Mouse (Mus musculus) kidney, postnatal 0 days (tissue): Measurements from ENCODE around the gene Uncx. TPM values are rescaled to one million over a fixed set of nuclear protein-coding genes. Genes with fewer than 3 reads are reported as not detected.
A peak's percentile ranks its signal among the peaks of the same experiment; 100 is the strongest.

Experiments used
- ATAC-seq: fragments of 200-750 bp; cut with Nextera tagmentation; replicated peaks from 2 replicates; pipeline ENCODE4 v1.8.0; 2017; ENCODE audit warnings: low read depth, moderate number of reproducible peaks, moderate TSS enrichment, moderate library complexity; ENCODE audit not compliant: low FRiP score
- DNase-seq: peaks from one replicate; pipeline ENCODE4 v3.0.0-alpha.2; 2016; ENCODE audit warnings: low spot score
- H3K27ac ChIP-seq: fragments of 300-500 bp; sonication (generic); 2 replicates; pipeline ENCODE4 v1.5.1; 2014; ENCODE audit warnings: mild to moderate bottlenecking
- H3K27me3 ChIP-seq: fragments of 300-500 bp; sonication (generic); 2 replicates; pipeline ENCODE4 v1.6.1; 2014; ENCODE audit warnings: low read length, mixed read lengths; ENCODE audit not compliant: insufficient read depth
- H3K36me3 ChIP-seq: fragments of 300-500 bp; sonication (generic); 2 replicates; pipeline ENCODE4 v1.6.1; 2014; ENCODE audit warnings: low read length, mixed read lengths; ENCODE audit not compliant: insufficient read depth
- H3K4me1 ChIP-seq: fragments of 300-500 bp; sonication (generic); replicated peaks from 2 replicates; pipeline ENCODE4 v1.6.1; 2014; ENCODE audit warnings: antibody characterized with exemption, low read length, mixed read lengths; ENCODE audit not compliant: insufficient read depth
- H3K4me2 ChIP-seq: fragments of 300-500 bp; sonication (generic); 2 replicates; pipeline ENCODE4 v1.6.1; 2014; ENCODE audit warnings: mild to moderate bottlenecking, low read length, moderate library complexity, mixed read lengths
- H3K4me3 ChIP-seq: fragments of 300-500 bp; sonication (generic); replicated peaks from 2 replicates; pipeline ENCODE4 v1.5.1; 2014; ENCODE audit warnings: low read depth, low read length
- H3K9ac ChIP-seq: fragments of 300-500 bp; sonication (generic); 2 replicates; pipeline ENCODE4 v1.6.1; 2014; ENCODE audit warnings: low read depth, low read length
- H3K9me3 ChIP-seq: fragments of 300-500 bp; sonication (generic); replicated peaks from 2 replicates; pipeline ENCODE4 v1.6.1; 2016; ENCODE audit warnings: low read length, inconsistent platforms, mixed read lengths
- CTCF ChIP-seq: IDR thresholded peaks from 2 replicates; pipeline ENCODE4 v1.5.1; 2016; ENCODE audit warnings: antibody characterized with exemption, low read depth, mild to moderate bottlenecking, moderate library complexity
- WGBS: fragments of 180-500 bp; shearing (Covaris S2); extraction: QIAGEN DNeasy Blood & Tissue Kit; methylation state at CpG from one replicate; pipeline ENCODE4 v1.1.7; 2014; 5-methylcytosine and 5-hydroxymethylcytosine counted together
- polyA plus RNA-seq: library from polyadenylated mRNA; unstranded; fragments of >200 nt; fragmentation: Nextera tagmentation; extraction: Ambion mirVana; gene quantifications from 2 replicates; pipeline ENCODE4 v1.2.1, GENCODE M21; 2015

Gene Uncx
- polyA plus RNA-seq, 1 experiment from 2014 or later = 50.9 TPM

GRCm38 (mm10) chr5:139558468-139558804 is 15.1 kb downstream of the Uncx start:
- Histone ChIP-seq H3K9ac (no peak overlapping the region), H3K4me2 (peak overlapping the region; percentile 33), H3K4me3 (no peak overlapping the region), H3K4me1 (peaks cover 12% of the 10 kb centered on the region; the same call in 1 of the 2 replicates), H3K9me3 (no peaks in the 10 kb centered on the region), H3K27ac (peak overlapping the region; percentile 38; the same call in 1 of the 2 replicates), H3K27me3 (peaks cover 45% of the 10 kb centered on the region), H3K36me3 (no peaks in the 10 kb centered on the region)
- no peak; the same call in 1 of the 2 replicates for TF ChIP-seq CTCF
- DNase-seq (peak; percentile 84), ATAC-seq (peak; percentile 58; the same call in 1 of the 2 replicates)
- WGBS = under 1% methylated on average over 15 of the region's 16 CpGs

GRCm38 (mm10) chr5:139558917-139559660 is 15.8 kb downstream of the Uncx start:
- peaks cover 41% of the 10 kb centered on the region for H3K27me3 ChIP-seq
- H3K27ac ChIP-seq = peak overlapping the region; percentile 27; the same call in 1 of the 2 replicates
- H3K9me3 ChIP-seq = no peaks in the 10 kb centered on the region
- TF ChIP-seq CTCF = no peak
- no peaks in the 10 kb centered on the region for H3K36me3 ChIP-seq
- WGBS = 8% methylated on average over 12 of the region's 12 CpGs
- H3K9ac ChIP-seq = no peak overlapping the region
- DNase-seq (peak; percentile 66), ATAC-seq (0 out of 2 replicates have a peak, but pooled peaks have one; percentile 3)
- peaks cover 12% of the 10 kb centered on the region; the same call in 1 of the 2 replicates for H3K4me1 ChIP-seq
- no peak overlapping the region for H3K4me3 ChIP-seq
- no peak overlapping the region for H3K4me2 ChIP-seq

DNA sequence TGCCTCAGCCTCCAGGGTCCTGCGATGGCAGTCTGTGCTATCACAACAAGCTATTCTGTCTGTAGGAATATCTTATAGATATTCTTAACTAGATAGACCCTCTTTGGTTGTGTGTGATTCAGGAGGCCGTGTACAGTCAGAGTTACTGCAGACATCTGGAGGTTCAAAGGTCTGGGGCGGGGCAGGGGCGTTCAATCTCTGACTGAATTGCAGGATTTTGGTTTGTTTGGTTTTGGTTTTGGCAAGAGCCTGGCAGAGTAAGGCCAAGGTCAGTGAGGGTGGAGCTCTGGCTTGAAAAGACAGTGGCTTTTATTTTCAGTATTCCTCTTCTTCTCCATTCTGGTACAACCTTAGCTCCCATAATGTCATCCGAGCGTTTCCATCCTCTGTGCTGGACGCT is 16.5 kb downstream of the Uncx start:
- Histone ChIP-seq H3K4me1 (peaks cover 12% of the 10 kb centered on the region; the same call in 1 of the 2 replicates), H3K4me3 (no peak overlapping the region), H3K4me2 (no peak overlapping the region), H3K9ac (no peak overlapping the region), H3K27ac (no peak overlapping the region), H3K27me3 (peaks cover 35% of the 10 kb centered on the region), H3K36me3 (no peaks in the 10 kb centered on the region), H3K9me3 (no peaks in the 10 kb centered on the region)
- DNase-seq (no peak), ATAC-seq (no peak)
- TF ChIP-seq CTCF = no peak
- 34% methylated on average over 7 of the region's 7 CpGs for WGBS

DNA sequence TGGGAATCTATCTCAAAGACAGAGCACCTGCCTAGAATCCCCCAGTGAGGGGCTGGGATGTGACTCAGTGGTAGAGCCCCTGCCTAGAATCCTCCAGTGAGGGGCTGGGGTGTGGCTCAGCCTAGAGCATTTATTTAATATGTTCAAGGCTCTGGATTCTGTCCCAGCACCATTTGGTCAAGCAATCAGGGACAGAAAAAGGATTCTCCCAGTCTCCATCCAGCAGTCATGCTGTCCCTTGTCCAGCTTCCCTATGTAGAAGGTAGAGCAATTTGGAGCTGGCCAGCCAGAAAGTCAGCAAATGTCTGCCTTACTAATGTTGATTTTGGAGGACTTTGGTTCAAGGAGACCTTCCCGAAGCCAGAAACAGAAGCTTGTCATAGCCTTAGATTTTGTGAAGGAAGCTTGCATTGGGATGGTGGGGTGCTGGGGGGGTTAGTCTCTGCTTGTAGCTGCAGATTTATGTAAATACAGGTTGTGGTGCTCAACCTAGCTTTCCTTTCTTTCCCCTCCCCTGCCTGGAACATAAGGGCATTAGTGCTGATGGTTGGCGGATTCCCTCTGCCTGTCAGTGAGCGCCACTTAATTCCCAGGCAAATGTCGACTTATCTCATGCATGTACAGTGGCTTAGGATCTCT is 18.2 kb downstream of the Uncx start:
- no peak overlapping the region for H3K9ac ChIP-seq
- WGBS = 69% methylated on average over 4 of the region's 4 CpGs
- ATAC-seq = no peak
- TF ChIP-seq CTCF = no peak
- no peak overlapping the region for H3K27ac ChIP-seq
- peaks cover 12% of the 10 kb centered on the region; the same call in 1 of the 2 replicates for H3K4me1 ChIP-seq
- H3K27me3 ChIP-seq = peaks cover 23% of the 10 kb centered on the region
- DNase-seq = no peak
- no peaks in the 10 kb centered on the region for H3K36me3 ChIP-seq
- no peak overlapping the region for H3K4me3 ChIP-seq
- no peaks in the 10 kb centered on the region for H3K9me3 ChIP-seq
- H3K4me2 ChIP-seq = no peak overlapping the region

- H3K9ac ChIP-seq = no peak overlapping the region
- no peak overlapping the region for H3K27ac ChIP-seq
- H3K9me3 ChIP-seq = no peaks in the 10 kb centered on the region
- WGBS = 62% methylated on average over 2 of the region's 2 CpGs
- ATAC-seq (no peak), DNase-seq (no peak)
- no peak overlapping the region for H3K4me3 ChIP-seq
- H3K4me1 ChIP-seq = no peaks in the 10 kb centered on the region
- TF ChIP-seq CTCF = no peak
- no peaks in the 10 kb centered on the region for H3K36me3 ChIP-seq
- 0 out of 2 replicates have a peak, but pooled peaks cover 4% of the 10 kb centered on the region for H3K27me3 ChIP-seq
- no peak overlapping the region for H3K4me2 ChIP-seq
Observed at GRCm38 (mm10) chr5:139564663-139565062, 21.4 kb downstream of the Uncx start.

- TF ChIP-seq CTCF = no peak
- 68% methylated on average over 4 of the region's 4 CpGs for WGBS
- ATAC-seq = no peak
Observed at GRCm38 (mm10) chr5:139565462-139565861, 22.2 kb downstream of the Uncx start.

More at GRCm38 (mm10) chr5:139565462-139565861, 22.2 kb downstream of the Uncx start:
- no peaks in the 10 kb centered on the region for H3K27me3 ChIP-seq
- no peak overlapping the region for H3K4me2 ChIP-seq
- no peak overlapping the region for H3K4me3 ChIP-seq
- H3K9ac ChIP-seq = no peak overlapping the region
- H3K9me3 ChIP-seq = no peaks in the 10 kb centered on the region
- H3K4me1 ChIP-seq = no peaks in the 10 kb centered on the region
- no peaks in the 10 kb centered on the region for H3K36me3 ChIP-seq
- no peak for DNase-seq
- H3K27ac ChIP-seq = no peak overlapping the region
